Mouse (Mus musculus): ENCODE measurements around the gene Edf1.

DNA sequence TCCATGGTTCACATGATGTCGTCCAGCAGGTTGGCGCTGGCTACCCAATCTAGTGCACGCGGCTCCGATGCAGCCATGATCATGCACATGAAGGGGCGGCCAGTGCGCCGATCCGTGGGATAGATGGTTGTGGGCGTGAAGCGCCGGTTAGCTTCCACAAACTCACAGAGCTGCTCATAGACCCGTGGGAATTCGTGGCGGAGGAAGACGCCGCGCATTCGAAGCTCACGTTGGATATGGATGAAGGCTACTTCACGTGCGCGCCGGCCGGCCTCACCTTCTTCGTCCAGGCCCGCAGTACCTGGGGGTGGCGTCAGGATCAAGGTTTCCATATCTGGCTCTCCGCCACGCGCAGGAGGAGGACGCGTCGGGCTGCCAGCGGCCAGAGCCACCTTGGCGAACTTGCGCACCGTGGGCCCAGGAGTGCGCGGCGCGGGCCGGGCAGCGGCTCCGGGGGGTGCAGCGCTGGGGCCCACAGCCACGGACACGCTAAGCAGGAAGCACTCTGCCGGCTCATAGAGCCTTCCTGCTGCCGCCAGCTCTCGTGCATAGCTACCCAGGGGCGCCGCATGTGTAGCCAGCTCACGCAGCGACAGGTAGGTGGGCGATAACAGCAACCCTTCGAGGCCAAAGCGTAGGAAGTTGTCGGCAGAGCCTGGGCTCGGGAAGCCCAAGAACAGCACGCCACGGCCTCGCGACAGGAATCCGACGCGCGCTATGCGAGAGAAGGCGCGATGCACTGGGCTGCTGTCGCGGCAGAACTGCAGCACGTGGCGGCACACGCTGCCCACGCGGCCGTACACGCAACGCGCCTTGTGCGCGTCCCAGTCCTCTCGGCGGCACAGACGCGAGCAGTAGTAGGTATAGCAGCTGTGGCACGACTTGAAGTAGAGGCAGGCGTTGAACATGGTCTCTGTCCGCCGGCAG is 19.6 kb downstream of the Edf1 start:
- TF ChIP-seq FLI1 (IDR thresholded peaks at IDR 0.05; ENCODE audit: low read length) (no peak), GATA1 (IDR thresholded peaks at IDR 0.05; ENCODE audit: borderline replicate concordance, low read length) (no peak)
